Mouse (Mus musculus) limb, embryonic 15.5 days (tissue): Measurements from ENCODE around the gene Plgrkt. TPM values are rescaled to one million over a fixed set of nuclear protein-coding genes. Genes with fewer than 3 reads are reported as not detected.
A peak's percentile ranks its signal among the peaks of the same experiment; 100 is the strongest.
"Not testable (repeated sequence)": the region's sequence is repeated elsewhere in the genome, so short reads cannot be mapped to it uniquely, and the experiment has no call there.

Experiments
- ATAC-seq: fragments of 200-750 bp; cut with Nextera tagmentation; 2 replicates; pipeline ENCODE4 v1.8.0; 2017; ENCODE audit warnings: low read depth, moderate TSS enrichment; ENCODE audit not compliant: insufficient number of reproducible peaks, low FRiP score, low TSS enrichment
- H3K27ac ChIP-seq: fragments of 300-500 bp; sonication (generic); 2 replicates; pipeline ENCODE4 v1.5.1; 2015; ENCODE audit warnings: moderate library complexity, mild to moderate bottlenecking, inconsistent platforms
- H3K27me3 ChIP-seq: fragments of 300-500 bp; sonication (generic); 2 replicates; pipeline ENCODE4 v1.6.1; 2015; ENCODE audit warnings: inconsistent platforms
- H3K36me3 ChIP-seq: fragments of 300-500 bp; sonication (generic); 2 replicates; pipeline ENCODE4 v1.6.1; 2015; ENCODE audit warnings: inconsistent platforms
- H3K4me1 ChIP-seq: fragments of 300-500 bp; sonication (generic); 2 replicates; pipeline ENCODE4 v1.6.1; 2015; ENCODE audit warnings: inconsistent platforms
- H3K4me2 ChIP-seq: fragments of 300-500 bp; sonication (generic); 2 replicates; pipeline ENCODE4 v1.6.1; 2015; ENCODE audit warnings: mild to moderate bottlenecking, inconsistent platforms
- H3K4me3 ChIP-seq: fragments of 300-500 bp; sonication (generic); 2 replicates; pipeline ENCODE4 v1.5.1; 2015; ENCODE audit warnings: mild to moderate bottlenecking, inconsistent platforms
- H3K9ac ChIP-seq: fragments of 300-500 bp; sonication (generic); 2 replicates; pipeline ENCODE4 v1.6.1; 2015; ENCODE audit warnings: inconsistent platforms
- H3K9me3 ChIP-seq: fragments of 300-500 bp; sonication (generic); 2 replicates; pipeline ENCODE4 v1.6.1; 2016; ENCODE audit warnings: inconsistent platforms
- WGBS: fragments of 180-500 bp; shearing (Covaris S2); methylation state at CpG from one replicate; pipeline ENCODE4 v1.1.7; 2015; 5-methylcytosine and 5-hydroxymethylcytosine counted together
- polyA plus RNA-seq: library from polyadenylated mRNA; unstranded; fragments of >200 nt; fragmentation: Nextera tagmentation; extraction: Ambion mirVana; gene quantifications from 2 replicates; pipeline ENCODE4 v1.2.1, GENCODE M21; 2015

The Plgrkt gene
- 70.3 and 72.3 TPM in 2 replicates for polyA plus RNA-seq

DNA sequence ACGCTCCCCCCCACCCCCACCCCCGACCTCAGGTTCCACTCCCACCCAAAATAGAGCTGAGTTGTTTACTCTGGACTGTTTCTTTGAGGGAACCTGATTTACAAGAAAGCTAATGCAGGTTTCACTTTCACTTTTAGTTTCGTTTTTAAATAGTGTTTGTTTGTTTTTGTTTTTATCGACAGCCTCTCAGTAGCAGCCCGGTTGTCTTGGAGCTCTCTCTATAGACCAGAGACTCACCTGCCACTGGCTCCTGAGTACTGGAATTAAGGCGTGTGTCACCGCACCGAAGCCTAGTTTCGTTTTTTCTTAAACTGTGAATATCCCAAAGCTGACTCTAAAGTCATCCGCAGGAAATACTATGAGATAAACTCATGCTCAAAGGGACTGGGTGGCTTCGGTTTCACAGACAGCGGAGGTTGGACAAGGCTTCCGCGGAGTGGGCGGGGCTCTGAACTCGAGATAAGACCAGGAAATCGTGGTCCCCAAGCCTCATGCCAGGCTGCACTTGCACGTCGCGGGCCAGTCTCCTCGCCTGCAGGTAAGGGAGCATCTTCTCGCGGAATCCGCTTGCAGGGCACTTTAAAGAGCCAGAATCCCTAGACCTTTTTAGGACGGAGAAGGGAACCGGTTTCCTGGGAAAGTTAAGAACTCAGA is at the start of gene Plgrkt, which contains the start of gene Cd274:
Plgrkt (minus strand) TSS at position 422 of the 654 bp plus-strand sequence.
Cd274 (plus strand) TSS at position 487 of the 654 bp plus-strand sequence.
- H3K4me2 ChIP-seq: peak within 1 kb of the TSS; percentile 84
- no peak within 1 kb of the TSS for H3K27ac ChIP-seq
- peak within 1 kb of the TSS; percentile 43 for H3K9ac ChIP-seq
- no peak for ATAC-seq
- H3K36me3 ChIP-seq: no peaks in the 10 kb centered on the region
- H3K27me3 ChIP-seq: no peaks in the 10 kb centered on the region
- H3K9me3 ChIP-seq: no peaks in the 10 kb centered on the region
- 3% methylated on average over 26 of the region's 26 CpGs for WGBS
- H3K4me3 ChIP-seq: peak within 1 kb of the TSS; percentile 54
- H3K4me1 ChIP-seq: peaks cover 8% of the 10 kb centered on the region; the same call in 1 of the 2 replicates

DNA sequence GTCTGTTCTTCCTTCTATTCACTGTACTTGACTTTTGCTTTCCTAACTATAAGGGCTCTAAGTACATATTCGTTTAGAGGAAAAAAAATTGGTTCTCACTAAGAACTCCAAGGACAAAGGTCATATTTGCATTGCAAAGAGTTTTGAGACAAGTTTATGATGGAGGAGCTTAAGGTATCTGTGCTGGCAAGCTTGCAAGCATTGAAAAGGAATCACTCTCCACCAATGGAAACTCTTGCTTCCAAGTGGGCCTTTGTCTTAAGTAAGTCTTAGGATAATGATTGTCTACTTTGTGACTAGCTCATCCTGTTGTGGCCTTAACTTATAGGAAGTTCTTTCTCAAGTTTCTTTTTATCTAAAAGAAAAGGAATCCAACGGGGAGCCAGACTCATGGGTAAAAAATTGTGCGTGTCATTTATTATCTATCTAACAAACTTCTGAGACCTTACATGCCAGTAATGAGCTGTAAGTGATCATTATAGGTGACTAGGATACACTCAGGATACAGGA is 49.3 kb upstream of the Plgrkt start:
- H3K4me2 ChIP-seq: no peak overlapping the region
- whole genome bisulfite sequencing: 66% methylated on average over 3 of the region's 3 CpGs
- no peaks in the 10 kb centered on the region for H3K36me3 ChIP-seq
- ATAC-seq: no peak
- no peaks in the 10 kb centered on the region for H3K9me3 ChIP-seq
- peaks cover 10% of the 10 kb centered on the region for H3K4me1 ChIP-seq
- H3K4me3 ChIP-seq: no peak overlapping the region
- H3K27me3 ChIP-seq: no peaks in the 10 kb centered on the region
- H3K27ac ChIP-seq: no peak overlapping the region
- H3K9ac ChIP-seq: no peak overlapping the region

- ATAC-seq, H3K4me3 ChIP-seq, H3K9ac ChIP-seq, H3K4me2 ChIP-seq, H3K36me3 ChIP-seq, H3K27me3 ChIP-seq, H3K9me3 ChIP-seq, H3K27ac ChIP-seq, H3K4me1 ChIP-seq: not testable (repeated sequence)
Observed at GRCm38 (mm10) chr19:29414917-29415316, 47.7 kb upstream of the Plgrkt start.

GRCm38 (mm10) chr19:29414513-29414912 is 47.3 kb upstream of the Plgrkt start:
- Histone ChIP-seq H3K27ac (no peak overlapping the region), H3K36me3 (no peaks in the 10 kb centered on the region), H3K9me3 (no peaks in the 10 kb centered on the region), H3K4me2 (no peak overlapping the region), H3K4me3 (no peak overlapping the region), H3K27me3 (no peaks in the 10 kb centered on the region), H3K9ac (no peak overlapping the region), H3K4me1 (peaks cover 10% of the 10 kb centered on the region)
- ATAC-seq: no peak
- 87% methylated on average over 3 of the region's 3 CpGs for WGBS

GRCm38 (mm10) chr19:29412476-29413420 is 45.6 kb upstream of the Plgrkt start:
- H3K4me2 ChIP-seq: no peak overlapping the region
- no peak overlapping the region for H3K9ac ChIP-seq
- H3K27ac ChIP-seq: peak overlapping the region; percentile 82
- WGBS: 29% methylated on average over 6 of the region's 6 CpGs
- no peaks in the 10 kb centered on the region for H3K9me3 ChIP-seq
- no peaks in the 10 kb centered on the region for H3K27me3 ChIP-seq
- H3K4me1 ChIP-seq: peaks cover 7% of the 10 kb centered on the region
- ATAC-seq: 0 out of 2 replicates have a peak, but pooled peaks have one; percentile 63
- H3K4me3 ChIP-seq: no peak overlapping the region
- H3K36me3 ChIP-seq: no peaks in the 10 kb centered on the region

DNA sequence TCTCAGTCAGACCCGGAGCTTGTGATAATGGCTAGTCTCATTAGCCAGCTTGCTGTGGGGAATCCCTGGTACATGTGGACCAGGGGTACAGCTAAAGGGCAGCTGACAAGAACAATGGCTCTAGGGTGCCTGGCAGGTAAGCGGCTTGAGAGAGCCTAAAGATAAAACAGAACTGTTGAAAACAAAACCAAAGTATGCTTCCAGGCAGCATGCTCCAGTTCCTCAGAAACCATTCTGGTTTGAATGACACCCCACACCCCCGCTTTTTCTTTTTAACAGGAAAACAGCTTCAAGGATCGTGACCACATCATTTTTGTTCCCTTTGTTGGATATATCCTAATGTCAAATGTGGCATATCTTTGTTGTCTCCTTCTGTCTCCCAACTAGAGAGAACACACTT is 43.4 kb upstream of the Plgrkt start, which contains the start of gene Pdcd1lg2:
Pdcd1lg2 (plus strand) TSS at position 301 of the 400 bp plus-strand sequence.
- Histone ChIP-seq H3K4me3 (no peak within 1 kb of the TSS), H3K4me1 (peaks cover 14% of the 10 kb centered on the region), H3K4me2 (no peak within 1 kb of the TSS), H3K27me3 (no peaks in the 10 kb centered on the region), H3K9ac (no peak within 1 kb of the TSS), H3K36me3 (no peaks in the 10 kb centered on the region), H3K9me3 (no peaks in the 10 kb centered on the region), H3K27ac (no peak within 1 kb of the TSS)
- 79% methylated on average over 4 of the region's 4 CpGs for WGBS
- ATAC-seq: no peak

DNA sequence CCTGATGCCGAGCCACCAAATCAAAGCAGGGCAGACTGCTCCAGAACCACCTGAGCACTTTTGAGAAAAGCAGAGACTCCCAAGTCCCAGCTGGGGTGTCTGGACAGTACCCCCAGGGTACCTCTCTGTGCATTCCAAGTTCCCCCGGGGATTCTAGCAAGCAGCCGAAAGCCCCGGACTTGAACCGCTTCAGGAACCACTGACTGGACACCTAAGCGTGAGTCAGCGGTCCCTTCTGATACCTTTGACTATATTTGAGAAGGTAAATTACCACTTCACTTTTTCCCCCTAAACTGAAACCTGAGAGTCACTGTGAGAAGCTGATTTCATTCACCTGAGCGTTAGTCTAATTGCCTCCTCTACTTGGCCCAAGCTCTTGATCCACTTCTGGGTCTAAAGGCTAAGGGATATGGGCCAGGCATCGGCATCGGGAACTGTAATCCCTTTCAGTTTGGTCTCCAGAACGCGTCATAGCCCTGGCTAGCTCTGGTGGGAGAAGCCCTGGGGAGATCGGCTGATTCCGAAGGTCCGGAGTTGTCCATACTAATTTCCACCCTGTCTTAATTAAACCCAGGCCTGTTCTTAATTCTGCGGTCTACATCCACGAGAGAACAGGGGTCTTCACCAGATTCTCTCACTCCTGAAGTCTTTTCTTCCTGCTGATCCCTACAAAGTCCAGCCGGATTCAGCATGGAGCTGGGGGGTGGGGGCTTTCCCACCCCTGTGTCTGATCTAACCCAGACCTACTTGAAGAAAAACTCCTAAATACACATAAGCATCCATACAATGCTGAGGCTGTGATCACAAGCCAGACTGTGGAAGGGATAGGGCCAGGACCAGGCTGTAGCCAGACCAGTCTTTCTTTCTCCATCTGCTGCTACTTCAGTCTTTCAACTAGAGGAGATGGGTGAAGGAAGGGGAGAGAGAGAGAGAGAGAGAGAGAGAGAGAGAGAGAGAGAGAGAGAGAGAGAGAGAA is 39.1 kb upstream of the Plgrkt start:
- no peak overlapping the region for H3K9ac ChIP-seq
- H3K9me3 ChIP-seq: no peaks in the 10 kb centered on the region
- no peaks in the 10 kb centered on the region for H3K27me3 ChIP-seq
- H3K27ac ChIP-seq: no peak overlapping the region
- no peak overlapping the region for H3K4me3 ChIP-seq
- H3K4me1 ChIP-seq: peaks cover 11% of the 10 kb centered on the region
- H3K36me3 ChIP-seq: no peaks in the 10 kb centered on the region
- 45% methylated on average over 18 of the region's 18 CpGs for WGBS
- no peak overlapping the region for H3K4me2 ChIP-seq
- ATAC-seq: no peak

- no peak overlapping the region for H3K4me2 ChIP-seq
- H3K9ac ChIP-seq: no peak overlapping the region
- H3K27me3 ChIP-seq: no peaks in the 10 kb centered on the region
- no peaks in the 10 kb centered on the region for H3K36me3 ChIP-seq
- WGBS: 36% methylated on average over 2 of the region's 2 CpGs
- no peak overlapping the region for H3K4me3 ChIP-seq
- no peak for ATAC-seq
- H3K4me1 ChIP-seq: peaks cover 11% of the 10 kb centered on the region
- no peak overlapping the region for H3K27ac ChIP-seq
- no peaks in the 10 kb centered on the region for H3K9me3 ChIP-seq
Observed at GRCm38 (mm10) chr19:29405388-29405787, 38.2 kb upstream of the Plgrkt start.

- H3K27me3 ChIP-seq: no peaks in the 10 kb centered on the region
- no peaks in the 10 kb centered on the region for H3K36me3 ChIP-seq
- H3K27ac ChIP-seq: no peak overlapping the region
- no peak overlapping the region for H3K4me3 ChIP-seq
- H3K9me3 ChIP-seq: no peaks in the 10 kb centered on the region
- H3K9ac ChIP-seq: no peak overlapping the region
- no peak overlapping the region for H3K4me2 ChIP-seq
- no peak for ATAC-seq
- WGBS: 72% methylated on average over 4 of the region's 4 CpGs
- peaks cover 11% of the 10 kb centered on the region for H3K4me1 ChIP-seq
Observed at GRCm38 (mm10) chr19:29403251-29403650, 36.1 kb upstream of the Plgrkt start.

DNA sequence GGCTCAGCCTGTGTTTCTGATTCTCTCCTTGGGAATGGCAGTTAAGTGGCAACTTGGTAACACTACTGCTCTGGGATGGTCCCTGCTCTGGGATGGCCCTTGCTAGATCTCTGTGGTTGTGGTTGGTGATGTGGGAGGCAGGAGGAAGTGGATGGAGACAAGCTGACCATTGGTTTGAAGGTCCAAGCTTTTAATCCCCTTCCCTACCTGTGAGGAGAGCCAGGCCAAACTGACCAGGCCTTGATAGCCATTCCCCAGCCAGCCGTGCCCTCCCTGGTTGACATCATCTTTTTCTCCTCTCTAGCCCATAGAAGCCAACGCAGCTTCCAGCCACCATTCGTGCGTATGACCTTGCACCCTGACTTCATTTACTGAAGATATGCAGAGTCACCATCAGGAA is 35.4 kb upstream of the Plgrkt start:
- Histone ChIP-seq H3K4me2 (no peak overlapping the region), H3K27ac (no peak overlapping the region), H3K4me3 (no peak overlapping the region), H3K9ac (no peak overlapping the region), H3K4me1 (peaks cover 11% of the 10 kb centered on the region), H3K9me3 (no peaks in the 10 kb centered on the region), H3K36me3 (no peaks in the 10 kb centered on the region), H3K27me3 (no peaks in the 10 kb centered on the region)
- 93% methylated on average over 4 of the region's 4 CpGs for WGBS
- no peak for ATAC-seq

DNA sequence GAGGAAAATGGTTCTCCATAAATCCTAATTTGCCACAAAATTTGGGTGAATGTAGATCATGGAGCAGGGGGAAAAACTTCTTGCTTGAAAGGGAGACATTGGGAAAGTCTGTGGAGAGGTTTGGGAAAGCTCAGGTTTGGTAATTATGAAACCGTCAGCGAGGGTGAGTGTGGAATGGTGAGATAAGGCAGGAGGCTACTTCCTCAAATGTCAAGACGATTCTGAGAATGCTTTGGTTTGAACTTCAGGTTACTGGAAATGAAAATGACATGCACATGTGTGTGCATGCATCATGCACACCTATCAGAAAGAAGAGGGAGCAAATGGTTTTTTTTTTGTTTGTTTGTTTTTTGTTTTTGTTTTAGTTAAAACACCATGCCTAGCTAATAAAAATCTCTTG is 33.3 kb upstream of the Plgrkt start:
- no peak overlapping the region for H3K27ac ChIP-seq
- no peak overlapping the region for H3K4me2 ChIP-seq
- H3K4me1 ChIP-seq: peaks cover 4% of the 10 kb centered on the region
- H3K27me3 ChIP-seq: no peaks in the 10 kb centered on the region
- WGBS: 82% methylated on average over 3 of the region's 3 CpGs
- H3K9me3 ChIP-seq: no peaks in the 10 kb centered on the region
- H3K9ac ChIP-seq: no peak overlapping the region
- no peak overlapping the region for H3K4me3 ChIP-seq
- ATAC-seq: no peak
- no peaks in the 10 kb centered on the region for H3K36me3 ChIP-seq
